Mouse (Mus musculus) liver, postnatal 0 days (tissue): ENCODE measurements at regions not wholly inside any gene's neighbourhood (a gene's known extent, or its start where the extent isn't known, plus 50 kb on each side); places are given as distances from the start of the nearest gene placed in this dataset.
"Not testable (repeated sequence)": the region's sequence is repeated elsewhere in the genome, so short reads cannot be mapped to it uniquely, and the experiment has no call there.

Source experiments
- ATAC-seq: fragments of 200-750 bp; cut with Nextera tagmentation; 2 replicates; pipeline ENCODE4 v1.8.0; 2017; ENCODE audit warnings: mild to moderate bottlenecking, moderate library complexity
- DNase-seq: peaks from one replicate; pipeline ENCODE4 v3.0.0-alpha.2; 2016
- H3K27ac ChIP-seq: fragments of 300-500 bp; sonication (generic); 2 replicates; pipeline ENCODE4 v1.5.1; 2014; ENCODE audit warnings: antibody characterized with exemption, moderate library complexity, mild to moderate bottlenecking, low read depth
- H3K27me3 ChIP-seq: fragments of 300-500 bp; sonication (generic); 2 replicates; pipeline ENCODE4 v1.6.1; 2014; ENCODE audit warnings: low read length, control low read depth, mixed read lengths; ENCODE audit not compliant: insufficient read depth
- H3K36me3 ChIP-seq: fragments of 300-500 bp; sonication (generic); replicated peaks from 2 replicates; pipeline ENCODE4 v1.6.1; 2014; ENCODE audit warnings: mild to moderate bottlenecking, control low read depth, low read length, moderate library complexity, mixed read lengths; ENCODE audit not compliant: insufficient read depth
- H3K4me1 ChIP-seq: fragments of 300-500 bp; sonication (generic); 2 replicates; pipeline ENCODE4 v1.6.1; 2014; ENCODE audit warnings: antibody characterized with exemption, mild to moderate bottlenecking, control low read depth; ENCODE audit not compliant: insufficient read depth
- H3K4me2 ChIP-seq: fragments of 300-500 bp; sonication (generic); 2 replicates; pipeline ENCODE4 v1.6.1; 2014; ENCODE audit warnings: low read depth, mild to moderate bottlenecking, low read length, moderate library complexity, mixed read lengths
- H3K4me3 ChIP-seq: fragments of 300-500 bp; sonication (generic); 2 replicates; pipeline ENCODE4 v1.5.1; 2014; ENCODE audit warnings: low read depth, low read length
- H3K9ac ChIP-seq: fragments of 300-500 bp; sonication (generic); replicated peaks from 2 replicates; pipeline ENCODE4 v1.6.1; 2014; ENCODE audit warnings: mild to moderate bottlenecking, moderate library complexity
- H3K9me3 ChIP-seq: fragments of 300-500 bp; sonication (generic); 2 replicates; pipeline ENCODE4 v1.6.1; 2016; ENCODE audit warnings: mild to moderate bottlenecking, control low read depth, low read length, mixed read lengths
- CTCF ChIP-seq: sonication (generic); IDR thresholded peaks from 2 replicates; pipeline ENCODE4 v1.5.1; 2016; ENCODE audit warnings: antibody characterized with exemption, low read depth
- EP300 ChIP-seq: IDR thresholded peaks from 2 replicates; pipeline ENCODE4 v1.6.1; 2016; ENCODE audit warnings: antibody characterized with exemption, low read depth, mild to moderate bottlenecking
- WGBS: fragments of 180-500 bp; shearing (Covaris S2); extraction: QIAGEN DNeasy Blood & Tissue Kit; methylation state at CpG from one replicate; pipeline ENCODE4 v1.1.7; 2014; ENCODE audit not compliant: insufficient replicate concordance; 5-methylcytosine and 5-hydroxymethylcytosine counted together

DNA sequence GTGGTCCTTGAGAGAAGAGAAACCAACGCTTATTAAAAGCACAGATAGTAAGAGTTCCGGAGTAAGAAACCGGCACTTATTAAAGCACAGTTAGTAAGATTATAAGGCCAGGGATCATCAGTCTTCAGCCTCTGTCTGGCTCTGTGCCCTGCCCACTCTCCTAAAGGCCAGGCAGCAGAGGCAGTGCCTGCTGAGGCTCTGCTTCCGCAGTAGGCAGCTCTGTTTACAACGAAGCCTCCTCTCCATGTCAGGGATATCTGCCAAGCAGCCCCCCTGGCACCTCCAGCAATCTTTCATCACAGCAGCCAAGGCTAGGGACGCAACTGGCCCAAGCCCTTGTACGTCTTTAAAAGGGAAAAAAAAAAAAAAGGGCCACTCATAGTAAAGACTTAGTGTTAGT lies 329.9 kb downstream of the Lrig3 start:
- DNase-seq, result no peak
- ATAC-seq, result no peak
- TF ChIP-seq CTCF, result no peak
- TF ChIP-seq EP300, result no peak

DNA sequence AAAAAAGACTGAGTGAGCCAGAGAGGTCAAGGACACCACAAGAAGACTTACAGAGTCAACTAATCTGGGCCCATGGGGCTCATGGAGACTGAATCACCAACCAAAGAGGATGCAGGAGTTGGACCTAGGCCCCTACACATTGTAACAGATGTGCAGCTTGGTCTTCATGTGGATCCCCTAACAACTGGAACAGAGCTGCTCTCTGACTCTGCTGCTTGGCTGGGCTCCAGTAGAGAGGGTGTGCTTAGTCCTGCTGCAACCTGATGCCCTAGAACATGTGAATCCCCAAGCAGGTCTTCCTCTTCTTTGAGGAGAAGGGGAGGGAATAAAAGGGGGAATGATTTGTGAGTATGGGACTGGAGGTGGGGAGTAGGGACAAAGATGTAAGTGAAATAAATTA lies 325.8 kb downstream of the Lrig3 start:
- H3K4me2 ChIP-seq, result no peak overlapping the region
- H3K9me3 ChIP-seq, result no peaks in the 10 kb centered on the region
- H3K36me3 ChIP-seq, result no peaks in the 10 kb centered on the region
- no peaks in the 10 kb centered on the region for H3K4me1 ChIP-seq
- no peak overlapping the region for H3K9ac ChIP-seq
- no peaks in the 10 kb centered on the region for H3K27me3 ChIP-seq
- no peak for ATAC-seq
- DNase-seq, result no peak
- H3K27ac ChIP-seq, result no peak overlapping the region
- no peak overlapping the region for H3K4me3 ChIP-seq
- TF ChIP-seq CTCF, result no peak
- TF ChIP-seq EP300, result no peak

More for the DNA sequence above, 329.9 kb downstream of the Lrig3 start:
- Histone ChIP-seq H3K36me3 (no peaks in the 10 kb centered on the region), H3K4me2 (no peak overlapping the region), H3K27me3 (no peaks in the 10 kb centered on the region), H3K9ac (no peak overlapping the region), H3K4me1 (no peaks in the 10 kb centered on the region), H3K9me3 (no peaks in the 10 kb centered on the region), H3K4me3 (no peak overlapping the region), H3K27ac (no peak overlapping the region)
- 73% methylated on average over 7 of the region's 7 CpGs for WGBS

DNA sequence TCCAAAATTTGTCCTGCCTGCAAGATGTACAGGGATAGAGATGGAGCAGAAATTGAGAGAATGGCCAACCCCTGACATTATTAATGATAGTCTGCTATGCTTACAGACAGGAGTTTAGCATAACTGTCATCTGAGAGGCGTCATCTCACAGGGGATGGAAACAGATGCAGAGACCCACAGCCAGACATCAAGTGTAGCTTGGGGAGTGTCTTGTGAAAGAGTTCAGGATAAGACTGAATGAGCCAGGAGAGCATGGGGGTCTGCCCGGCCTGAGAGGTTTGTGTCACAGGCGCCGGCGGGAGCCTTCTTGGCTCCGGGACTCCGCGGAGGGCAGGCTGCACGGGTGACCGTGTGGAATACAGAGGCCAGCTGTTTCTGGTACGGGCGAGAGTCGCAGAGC lies 319.1 kb downstream of the Lrig3 start:
- not testable (repeated sequence) for H3K4me3 ChIP-seq, H3K27ac ChIP-seq, ATAC-seq, H3K4me2 ChIP-seq, H3K27me3 ChIP-seq, DNase-seq, H3K9me3 ChIP-seq, H3K36me3 ChIP-seq, H3K9ac ChIP-seq, H3K4me1 ChIP-seq
- WGBS, result 88% methylated on average over 6 of the region's 13 CpGs

DNA sequence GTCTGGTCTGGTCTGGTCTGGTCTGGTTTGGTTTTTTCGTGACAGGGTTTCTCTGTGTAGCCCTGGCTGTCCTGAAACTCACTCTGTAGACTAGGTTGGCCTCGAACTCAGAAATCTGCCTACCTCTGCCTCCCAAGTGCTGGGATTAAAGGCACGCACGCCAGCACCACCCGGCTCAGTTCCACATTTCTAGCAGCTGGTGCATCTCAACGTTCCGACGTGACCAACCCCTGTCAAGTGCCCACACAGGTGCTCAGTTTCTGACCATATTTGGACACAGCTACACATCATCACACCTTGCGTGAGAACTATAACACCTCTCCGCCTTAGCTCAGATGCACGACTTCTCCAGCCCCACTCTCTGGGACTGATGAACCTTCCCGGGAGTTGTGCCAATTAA lies 304.4 kb downstream of the Lrig3 start:
- H3K4me1 ChIP-seq, result no peaks in the 10 kb centered on the region
- TF ChIP-seq EP300 (no peak), CTCF (no peak)
- H3K36me3 ChIP-seq, result no peaks in the 10 kb centered on the region
- no peak for ATAC-seq
- DNase-seq, result no peak
- no peak overlapping the region for H3K27ac ChIP-seq
- no peaks in the 10 kb centered on the region for H3K27me3 ChIP-seq
- no peak overlapping the region for H3K4me3 ChIP-seq
- 87% methylated on average over 12 of the region's 12 CpGs for WGBS
- H3K9ac ChIP-seq, result no peak overlapping the region
- no peaks in the 10 kb centered on the region for H3K9me3 ChIP-seq
- no peak overlapping the region for H3K4me2 ChIP-seq

DNA sequence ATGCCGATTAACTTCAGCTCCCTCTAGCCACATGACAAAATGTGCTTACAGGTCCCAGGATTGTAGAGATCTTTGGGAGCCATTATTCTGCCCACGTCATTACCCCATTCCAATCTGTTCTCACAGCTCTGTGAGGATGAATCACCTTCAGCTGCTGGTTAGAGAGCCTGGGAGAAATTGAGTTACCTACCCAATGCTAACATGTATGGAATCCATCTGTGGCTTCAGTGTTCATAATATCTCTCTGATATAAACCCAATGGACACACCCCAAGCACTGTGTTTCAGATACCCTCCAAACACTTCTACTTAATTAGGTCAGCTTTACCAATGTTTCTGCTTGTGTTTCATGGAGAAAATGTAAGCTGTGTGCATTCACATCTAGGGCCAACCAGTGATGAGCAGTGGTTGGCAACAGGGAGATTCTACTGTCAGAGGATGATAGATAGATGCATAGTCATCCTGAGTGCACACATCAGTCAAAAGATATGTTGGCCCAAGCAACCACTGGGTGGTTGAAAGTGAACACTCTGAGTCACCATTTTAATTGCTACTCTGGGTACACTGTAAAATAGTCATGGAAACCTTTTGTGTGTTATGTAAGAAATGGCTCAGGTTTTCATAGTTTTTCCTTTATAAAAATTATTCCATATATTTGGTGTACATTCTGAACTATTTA lies 301.5 kb downstream of the Lrig3 start:
- Histone ChIP-seq H3K27ac (no peak overlapping the region), H3K4me3 (no peak overlapping the region), H3K9me3 (no peaks in the 10 kb centered on the region), H3K9ac (no peak overlapping the region), H3K27me3 (no peaks in the 10 kb centered on the region), H3K4me2 (no peak overlapping the region), H3K36me3 (no peaks in the 10 kb centered on the region), H3K4me1 (no peaks in the 10 kb centered on the region)
- DNase-seq (no peak), ATAC-seq (no peak)
- 79% methylated on average over 2 of the region's 2 CpGs for WGBS
- no peak for TF ChIP-seq EP300
- TF ChIP-seq CTCF, result no peak

DNA sequence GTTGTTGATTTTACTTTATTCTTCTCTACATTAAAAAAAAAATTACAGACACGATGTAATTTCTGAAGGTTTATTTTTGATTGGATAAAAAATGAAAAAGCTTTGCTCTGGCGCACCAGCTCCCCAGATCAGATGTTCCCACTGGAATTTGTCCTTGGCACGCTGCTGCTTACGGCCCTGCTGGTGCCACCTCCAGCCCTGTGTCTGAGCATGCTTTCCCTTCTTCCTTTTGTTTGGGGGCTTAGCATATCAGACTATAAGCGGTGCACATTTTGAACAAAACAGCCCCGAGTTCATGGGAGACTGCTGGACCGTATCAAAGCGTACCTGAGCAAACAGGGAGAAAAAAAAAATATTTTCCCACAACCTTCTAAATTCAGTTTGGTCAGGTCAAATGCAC lies 291.2 kb downstream of the Lrig3 start:
- no peak for DNase-seq

DNA sequence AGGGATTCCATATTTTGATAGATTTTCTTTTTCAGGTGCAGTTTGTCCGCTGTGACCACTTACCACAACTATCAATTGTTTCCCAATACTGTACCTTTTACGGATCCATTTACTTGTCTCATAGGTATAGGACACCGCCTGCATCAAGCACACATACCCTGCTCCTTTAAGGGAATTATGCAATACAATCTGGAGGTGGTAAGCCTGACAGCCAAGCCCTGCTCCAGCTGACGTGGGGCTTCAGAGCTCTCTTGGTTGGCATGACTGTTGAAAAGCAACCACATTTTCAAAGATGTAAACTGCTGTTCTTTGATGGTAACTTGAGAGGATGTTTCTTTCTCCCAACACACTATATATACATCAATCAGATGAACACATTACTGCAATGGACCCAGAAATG lies 288.2 kb downstream of the Lrig3 start:
- Histone ChIP-seq H3K27me3 (no peaks in the 10 kb centered on the region), H3K4me2 (no peak overlapping the region), H3K9me3 (no peaks in the 10 kb centered on the region), H3K9ac (no peak overlapping the region), H3K27ac (no peak overlapping the region), H3K36me3 (no peaks in the 10 kb centered on the region), H3K4me3 (no peak overlapping the region), H3K4me1 (no peaks in the 10 kb centered on the region)
- ATAC-seq (no peak), DNase-seq (no peak)
- no peak for TF ChIP-seq CTCF
- TF ChIP-seq EP300, result no peak
- 74% methylated on average over 4 of the region's 4 CpGs for WGBS

More for the DNA sequence above, 291.2 kb downstream of the Lrig3 start:
- H3K9ac ChIP-seq, result no peak overlapping the region
- H3K4me2 ChIP-seq, result no peak overlapping the region
- H3K9me3 ChIP-seq, result no peaks in the 10 kb centered on the region
- no peak overlapping the region for H3K27ac ChIP-seq
- H3K27me3 ChIP-seq, result no peaks in the 10 kb centered on the region
- H3K4me3 ChIP-seq, result no peak overlapping the region
- H3K36me3 ChIP-seq, result no peaks in the 10 kb centered on the region
- H3K4me1 ChIP-seq, result no peaks in the 10 kb centered on the region
- ATAC-seq, result no peak
- WGBS, result 82% methylated on average over 8 of the region's 8 CpGs
- no peak for TF ChIP-seq CTCF
- TF ChIP-seq EP300, result no peak
